Mouse (Mus musculus) gastrocnemius, adult 2 months (tissue): Measurements from ENCODE around the gene Fancc. TPM values are rescaled to one million over a fixed set of nuclear protein-coding genes. Genes with fewer than 3 reads are reported as not detected.
"Not testable (repeated sequence)": the region's sequence is repeated elsewhere in the genome, so short reads cannot be mapped to it uniquely, and the experiment has no call there.

Experiments used
- DNase-seq: peaks from one replicate; pipeline ENCODE4 v3.0.0; 2022
- H3K27ac ChIP-seq: fragments of 200-600 bp; 2 replicates; pipeline ENCODE4 v1.8.1; 2022; ENCODE audit warnings: mild to moderate bottlenecking
- H3K4me3 ChIP-seq: fragments of 200-600 bp; 2 replicates; pipeline ENCODE4 v1.8.1; 2022; ENCODE audit warnings: mild to moderate bottlenecking, moderate library complexity
- CTCF ChIP-seq: fragments of 200-600 bp; IDR thresholded peaks from 2 replicates; pipeline ENCODE4 v1.8.1; 2022; ENCODE audit warnings: antibody characterized with exemption, mild to moderate bottlenecking, moderate library complexity
- intact Hi-C: fragments of 180-260 bp; cut with DNase I; formaldehyde crosslinking; loops from one replicate; pipeline ENCODE4 v1.15.1; 2025
- total RNA-seq, 2 experiments: library from RNA; stranded (reverse); gene quantifications; 2 replicates each; pipeline ENCODE4 v1.2.3; 2021

Fancc gene
- total RNA-seq, 2 experiments from 2014 or later = 2.3 to 2.6 TPM

- Histone ChIP-seq H3K4me3 (peak overlapping the region; percentile 93), H3K27ac (peak overlapping the region; percentile 99)
- TF ChIP-seq CTCF = no peak
- intact Hi-C loops = loop anchor here (5.0 to 10.0 kb wide), 2 partner anchors 132 to 384 kb away; partner anchors contain the start of gene Ercc6l2
- DNase-seq = no peak
These were observed 66.4 kb downstream of the Fancc start for GRCm38 (mm10) chr13:63430681-63431029.

GRCm38 (mm10) chr13:63430206-63430605 lies 66.9 kb downstream of the Fancc start:
- DNase-seq = no peak
- no peak for TF ChIP-seq CTCF
- Histone ChIP-seq H3K4me3 (peak overlapping the region; percentile 93; the same call in 1 of the 2 replicates), H3K27ac (no peak overlapping the region; the same call in 1 of the 2 replicates)
- intact Hi-C loops = loop anchor here (5.0 to 10.0 kb wide), 2 partner anchors 132 to 385 kb away; partner anchors contain the start of gene Ercc6l2

DNA sequence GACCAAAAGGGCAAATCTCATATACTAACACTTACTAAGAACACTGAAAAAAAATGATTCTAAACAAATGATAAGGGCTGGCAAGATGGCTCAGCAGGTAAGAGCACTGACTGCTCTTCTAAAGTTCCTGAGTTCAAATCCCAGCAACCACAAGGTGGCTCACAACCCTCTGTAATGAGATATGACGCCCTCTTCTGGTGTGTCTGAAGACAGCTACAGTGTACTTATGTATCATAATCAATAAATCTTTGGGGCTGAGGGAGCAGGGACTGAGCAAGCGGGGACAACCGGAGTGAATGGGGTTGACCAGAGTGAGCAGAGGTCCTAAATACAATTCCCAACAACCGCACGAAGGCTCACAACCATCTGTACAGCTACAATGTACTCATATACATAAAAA lies 68.9 kb downstream of the Fancc start:
- DNase-seq, H3K4me3 ChIP-seq, H3K27ac ChIP-seq, intact Hi-C loops: not testable (repeated sequence)

- TF ChIP-seq CTCF = no peak
- no peak for DNase-seq
- Histone ChIP-seq H3K27ac (no peak overlapping the region), H3K4me3 (no peak overlapping the region)
- intact Hi-C loops = no loop called here
These were observed 74.0 kb downstream of the Fancc start for GRCm38 (mm10) chr13:63423060-63423459.

DNA sequence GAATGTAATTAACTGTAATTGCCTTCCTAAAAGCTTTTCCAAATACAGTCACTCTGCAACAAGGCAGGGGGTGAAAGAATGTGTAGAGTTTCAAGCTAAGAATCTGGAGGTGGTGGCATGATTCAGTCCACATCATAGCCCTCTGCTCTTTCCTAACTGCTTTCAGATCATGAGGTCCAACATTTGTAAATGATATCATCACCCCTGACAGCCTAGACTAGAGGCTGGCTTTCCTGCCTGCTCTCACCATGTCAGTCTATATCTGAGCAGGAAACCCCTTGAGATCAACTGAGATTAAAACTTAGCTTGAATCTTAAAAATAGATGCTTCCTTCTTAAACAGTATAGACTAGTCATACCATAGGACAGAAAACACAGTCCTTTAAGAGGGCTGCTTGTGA lies 75.9 kb downstream of the Fancc start:
- DNase-seq = no peak
- intact Hi-C loops = no loop called here
- H3K4me3 ChIP-seq = no peak overlapping the region
- no peak for TF ChIP-seq CTCF
- no peak overlapping the region for H3K27ac ChIP-seq

- DNase-seq = no peak
- peak; percentile 13; the same call in 1 of the 2 replicates for TF ChIP-seq CTCF
- Histone ChIP-seq H3K27ac (no peak overlapping the region), H3K4me3 (no peak overlapping the region)
- intact Hi-C loops = no loop called here
These were observed 78.9 kb downstream of the Fancc start for GRCm38 (mm10) chr13:63418148-63418547.

- Histone ChIP-seq H3K27ac (no peak overlapping the region), H3K4me3 (no peak overlapping the region)
- intact Hi-C loops = no loop called here
- no peak for DNase-seq
- TF ChIP-seq CTCF = no peak
These were observed 80.3 kb downstream of the Fancc start for GRCm38 (mm10) chr13:63416824-63417223.

DNA sequence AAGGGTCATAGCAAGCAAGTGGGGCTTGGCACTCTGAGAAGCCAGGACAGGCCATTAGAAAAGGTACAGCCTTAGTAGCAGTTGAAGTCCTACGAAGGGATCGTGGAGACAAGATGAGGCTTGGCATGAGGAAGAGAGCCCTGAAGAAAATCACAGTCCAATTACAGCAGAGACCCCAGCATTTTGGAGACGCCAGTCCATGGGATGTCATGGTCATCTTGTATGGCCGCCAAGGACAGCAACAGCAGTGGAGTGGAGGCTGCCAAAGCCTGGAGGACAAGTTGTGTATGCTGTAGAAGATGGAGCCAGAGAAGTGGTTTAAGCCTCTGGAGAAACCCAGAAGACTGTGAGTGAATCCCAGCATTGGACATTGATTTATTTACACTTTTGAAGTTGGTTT lies 84.4 kb downstream of the Fancc start:
- H3K4me3 ChIP-seq = no peak overlapping the region
- intact Hi-C loops = no loop called here
- DNase-seq = no peak
- no peak overlapping the region for H3K27ac ChIP-seq
- no peak for TF ChIP-seq CTCF

DNA sequence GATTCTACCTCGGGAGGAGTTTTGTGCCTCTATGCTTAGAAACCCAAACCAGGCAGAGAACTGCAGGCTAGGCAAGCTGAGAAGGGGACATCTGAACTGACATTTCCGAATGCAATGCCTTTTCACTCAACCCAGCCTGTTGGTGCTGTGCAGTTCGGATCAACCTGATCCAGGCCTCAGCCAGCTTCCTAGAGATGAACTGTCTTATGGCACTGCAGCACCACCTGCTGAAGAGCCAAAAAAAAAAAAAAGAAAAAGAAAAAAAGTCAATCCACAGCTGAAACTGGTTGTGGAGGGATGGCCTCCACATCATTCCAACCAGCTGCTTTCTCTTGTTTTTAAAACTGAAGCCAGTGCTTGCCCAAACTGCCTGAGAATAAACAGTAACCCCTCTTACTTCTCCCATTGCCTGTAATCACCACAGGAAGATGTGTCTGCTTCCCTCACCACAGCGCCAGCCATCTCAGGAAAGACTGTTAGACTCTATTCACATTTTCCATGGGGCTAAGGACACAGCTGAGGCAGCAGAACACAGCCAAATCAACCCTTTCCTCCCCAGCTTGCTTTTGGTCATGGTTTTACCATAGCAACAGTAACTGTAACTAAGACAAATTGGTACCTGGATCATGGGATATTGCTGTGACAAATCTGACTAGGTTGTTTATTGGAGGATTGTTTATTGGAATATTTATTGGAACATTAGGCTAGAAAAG lies 85.6 kb downstream of the Fancc start:
- intact Hi-C loops = no loop called here
- TF ChIP-seq CTCF = no peak
- Histone ChIP-seq H3K4me3 (no peak overlapping the region), H3K27ac (no peak overlapping the region)
- DNase-seq = no peak

DNA sequence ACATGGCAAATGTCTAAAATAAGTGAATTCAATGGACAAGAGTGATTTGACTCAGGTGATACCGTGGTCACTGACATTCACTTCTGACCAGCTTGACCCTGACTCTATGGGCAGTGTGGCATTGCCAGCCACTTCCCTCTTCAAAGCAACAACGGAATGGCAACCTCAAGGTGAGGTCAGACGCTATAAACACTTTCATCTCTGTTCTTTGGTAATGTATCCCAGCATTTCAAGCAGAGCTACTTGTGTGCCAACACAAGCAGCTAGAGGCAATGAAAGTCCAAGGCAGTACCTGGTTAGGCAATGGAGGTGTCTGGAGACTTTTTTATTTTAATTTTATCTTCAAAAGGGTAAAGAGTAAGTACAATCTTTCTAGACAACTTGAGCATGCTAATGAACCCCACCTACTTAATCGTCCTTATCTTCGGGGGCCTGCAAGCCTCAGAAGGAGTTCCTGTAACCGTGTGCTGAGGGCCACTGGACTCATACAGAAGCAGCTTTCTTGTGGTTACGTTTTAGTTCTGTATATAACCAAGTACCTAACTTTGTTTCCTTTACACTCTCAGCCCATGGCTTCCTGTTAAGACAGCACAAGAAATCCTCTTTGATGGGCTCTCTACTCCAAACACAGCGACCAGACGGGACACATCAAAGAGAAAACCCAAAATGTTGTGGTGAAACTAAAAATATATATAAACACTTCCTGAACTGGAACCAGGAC lies 86.3 kb downstream of the Fancc start:
- intact Hi-C loops = no loop called here
- DNase-seq = no peak
- Histone ChIP-seq H3K27ac (no peak overlapping the region), H3K4me3 (no peak overlapping the region)
- TF ChIP-seq CTCF = no peak

DNA sequence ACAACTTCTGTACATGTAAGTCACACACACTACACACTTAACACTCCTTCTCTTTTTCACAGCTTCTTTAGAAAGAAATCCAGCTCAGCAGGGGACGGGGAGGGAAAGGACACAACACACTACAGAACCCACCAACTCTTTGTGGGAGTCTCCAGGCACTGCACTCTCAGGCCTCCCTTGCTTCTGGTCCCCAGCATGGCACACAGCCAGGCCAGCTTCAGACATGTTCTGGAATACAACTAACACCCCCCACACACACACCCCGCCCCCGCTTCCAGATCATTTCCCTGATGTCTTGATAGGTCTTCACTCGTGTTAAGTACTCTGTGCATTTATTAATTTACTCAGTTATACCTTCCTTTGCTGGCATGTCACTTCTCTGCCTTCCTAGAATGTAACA lies 91.9 kb downstream of the Fancc start:
- intact Hi-C loops = no loop called here
- no peak for DNase-seq
- H3K4me3 ChIP-seq = no peak overlapping the region
- no peak overlapping the region for H3K27ac ChIP-seq
- no peak for TF ChIP-seq CTCF

DNA sequence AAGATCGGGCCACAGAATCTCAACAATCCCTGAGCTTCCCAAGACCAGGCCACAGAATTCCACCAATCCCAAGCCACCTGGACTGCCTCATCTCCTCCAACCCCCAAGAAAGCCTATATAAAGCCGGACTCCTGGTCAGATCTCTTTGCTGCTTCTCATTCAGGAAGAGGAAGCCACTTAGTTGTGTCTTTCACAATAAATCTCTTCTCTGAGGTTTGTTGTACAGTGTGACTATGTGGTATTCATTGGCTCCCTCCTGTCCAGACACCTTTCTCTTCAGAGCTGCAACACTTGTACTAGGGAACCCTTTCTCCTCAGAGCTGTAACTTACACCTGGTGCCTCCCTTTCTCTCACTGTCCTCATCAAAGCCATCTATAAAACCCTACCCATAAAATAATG lies 92.4 kb downstream of the Fancc start:
- intact Hi-C loops = no loop called here
- no peak for TF ChIP-seq CTCF
- DNase-seq = no peak
- no peak overlapping the region for H3K4me3 ChIP-seq
- H3K27ac ChIP-seq = no peak overlapping the region

GRCm38 (mm10) chr13:63402823-63403222 lies 94.3 kb downstream of the Fancc start:
- intact Hi-C loops = no loop called here
- no peak for DNase-seq
- H3K27ac ChIP-seq = no peak overlapping the region
- no peak overlapping the region for H3K4me3 ChIP-seq
- TF ChIP-seq CTCF = no peak
